13 mouse cellular contexts compared by ENCODE assay signal in the genomic region with DNA sequence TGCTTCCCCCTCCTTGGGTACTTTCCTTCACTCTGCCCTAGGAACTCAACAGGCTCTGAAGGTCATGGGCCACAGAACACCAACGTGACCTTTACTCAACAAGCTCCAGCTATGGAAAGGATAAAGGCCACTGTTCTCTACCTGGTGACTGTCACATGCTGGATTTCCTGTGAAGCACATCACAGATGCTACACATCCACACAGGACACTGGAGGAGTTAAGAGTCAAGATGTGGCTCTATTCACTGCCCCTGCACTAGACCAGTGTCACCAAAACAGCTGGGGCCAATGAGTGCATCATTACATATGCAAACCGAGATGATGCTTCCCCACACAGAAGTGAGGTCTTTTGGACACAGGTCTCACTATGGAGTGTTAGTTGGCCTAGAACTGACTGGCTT.
"Had no signal": no experiment of that assay in that cellular context is flagged by ENCODE, and none has a peak within 500 bp of the region (broad histone marks: within the 10 kb centered on the region; RNA-seq: fewer than 3 reads in every experiment).

No protein-coding gene starts in this region.

- H3K9ac ChIP-seq: limb, embryonic 15.5 days; liver, embryonic 15.5 days; lung, embryonic 14.5 days; neural tube, embryonic 15.5 days had no signal

- H3K4me1 ChIP-seq: neural tube, embryonic 15.5 days had no signal

- H3K4me3 ChIP-seq: limb, embryonic 15.5 days; liver, embryonic 15.5 days; midbrain, embryonic 10.5 days; myocyte; neural tube, embryonic 15.5 days had no signal

- H3K4me2 ChIP-seq: limb, embryonic 15.5 days; liver, embryonic 15.5 days; lung, embryonic 14.5 days; neural tube, embryonic 15.5 days had no signal

- H3K9me3 ChIP-seq: limb, embryonic 15.5 days; liver, embryonic 15.5 days; midbrain, embryonic 10.5 days; neural tube, embryonic 15.5 days had no signal

- H3K27ac ChIP-seq: limb, embryonic 15.5 days; midbrain, embryonic 10.5 days; neural tube, embryonic 15.5 days had no signal

- H3K27me3 ChIP-seq: limb, embryonic 15.5 days; liver, embryonic 15.5 days; neural tube, embryonic 15.5 days had no signal

- DNase-seq: kidney, adult 8-10 months; lung, embryonic 14.5 days; lung, postnatal 10 days; lung, postnatal 4 days; midbrain, embryonic 14.5 days; right cerebral cortex, adult 18-20 months; right cerebral cortex, postnatal 25 days; thymus, postnatal 4 days had no signal

- H3K36me3 ChIP-seq: limb, embryonic 15.5 days; liver, embryonic 15.5 days; midbrain, embryonic 10.5 days; neural tube, embryonic 15.5 days had no signal
